Mouse (Mus musculus): ENCODE results near the gene Nup214. TPM values are rescaled to one million over a fixed set of nuclear protein-coding genes. Genes with fewer than 3 reads are reported as not detected.

Gene Nup214
- polyA plus RNA-seq, 2 experiments = 41.3 to 65.2 TPM

GRCm38 (mm10) chr2:31996060-31996459, 21.8 kb downstream of the Nup214 start:
- ATAC-seq (ENCODE audit: low FRiP score, low read depth) (no peak), DNase-seq (ENCODE audit: low spot score) (no peak)
- peaks cover 96% of the 10 kb centered on the region for H3K36me3 ChIP-seq (ENCODE audit: control insufficient read depth, insufficient read depth, low read length)
- H3K4me3 ChIP-seq (replicated peaks; ENCODE audit: low read length) = no peak overlapping the region
- no peaks in the 10 kb centered on the region for H3K27me3 ChIP-seq (ENCODE audit: control insufficient read depth, insufficient read depth, low read length)
- 95% methylated on average over 13 of the region's 13 CpGs for WGBS
- no peaks in the 10 kb centered on the region for H3K9me3 ChIP-seq (ENCODE audit: control insufficient read depth, low read length)
- H3K27ac ChIP-seq (replicated peaks; ENCODE audit: low read depth, low read length) = no peak overlapping the region
- TF ChIP-seq POLR2A (IDR thresholded peaks at IDR 0.05; ENCODE audit: borderline replicate concordance, extremely low read depth, insufficient read depth, insufficient read length) = no peak
- H3K4me1 ChIP-seq (ENCODE audit: control insufficient read depth, insufficient read depth, low read length) = no peaks in the 10 kb centered on the region
- H3K9ac ChIP-seq (ENCODE audit: low read depth, low read length, severe bottlenecking) = no peak overlapping the region
- H3K4me2 ChIP-seq (replicated peaks; ENCODE audit: low read depth, low read length, severe bottlenecking) = no peak overlapping the region

GRCm38 (mm10) chr2:31997539-31997938, 23.3 kb downstream of the Nup214 start:
- H3K9ac ChIP-seq (ENCODE audit: low read depth, low read length, severe bottlenecking) = no peak overlapping the region
- no peak overlapping the region for H3K4me3 ChIP-seq (replicated peaks; ENCODE audit: low read length)
- no peak overlapping the region for H3K4me2 ChIP-seq (replicated peaks; ENCODE audit: low read depth, low read length, severe bottlenecking)
- H3K4me1 ChIP-seq (ENCODE audit: control insufficient read depth, insufficient read depth, low read length) = no peaks in the 10 kb centered on the region
- ATAC-seq (ENCODE audit: low FRiP score, low read depth) = no peak
- H3K9me3 ChIP-seq (ENCODE audit: control insufficient read depth, low read length) = no peaks in the 10 kb centered on the region
- no peak for TF ChIP-seq POLR2A (IDR thresholded peaks at IDR 0.05; ENCODE audit: borderline replicate concordance, extremely low read depth, insufficient read depth, insufficient read length)
- DNase-seq (ENCODE audit: low spot score) = no peak
- H3K27ac ChIP-seq (replicated peaks; ENCODE audit: low read depth, low read length) = no peak overlapping the region
- WGBS = 94% methylated on average over 5 of the region's 5 CpGs
- H3K36me3 ChIP-seq (ENCODE audit: control insufficient read depth, insufficient read depth, low read length) = peaks cover 89% of the 10 kb centered on the region
- no peaks in the 10 kb centered on the region for H3K27me3 ChIP-seq (ENCODE audit: control insufficient read depth, insufficient read depth, low read length)

- H3K4me3 ChIP-seq (replicated peaks; ENCODE audit: low read length) = no peak overlapping the region
- no peak overlapping the region for H3K4me2 ChIP-seq (replicated peaks; ENCODE audit: low read depth, low read length, severe bottlenecking)
- 66% methylated on average over 2 of the region's 2 CpGs for WGBS
- no peaks in the 10 kb centered on the region for H3K9me3 ChIP-seq (ENCODE audit: control insufficient read depth, low read length)
- DNase-seq (ENCODE audit: low spot score) = no peak
- no peaks in the 10 kb centered on the region for H3K4me1 ChIP-seq (ENCODE audit: control insufficient read depth, insufficient read depth, low read length)
- H3K36me3 ChIP-seq (ENCODE audit: control insufficient read depth, insufficient read depth, low read length) = peaks cover 89% of the 10 kb centered on the region
- no peaks in the 10 kb centered on the region for H3K27me3 ChIP-seq (ENCODE audit: control insufficient read depth, insufficient read depth, low read length)
- no peak for ATAC-seq (ENCODE audit: low FRiP score, low read depth)
- TF ChIP-seq POLR2A (IDR thresholded peaks at IDR 0.05; ENCODE audit: borderline replicate concordance, extremely low read depth, insufficient read depth, insufficient read length) = no peak
- no peak overlapping the region for H3K27ac ChIP-seq (replicated peaks; ENCODE audit: low read depth, low read length)
- H3K9ac ChIP-seq (ENCODE audit: low read depth, low read length, severe bottlenecking) = no peak overlapping the region
Measured at GRCm38 (mm10) chr2:31998443-31998842, 24.2 kb downstream of the Nup214 start.

GRCm38 (mm10) chr2:32008311-32008710, 34.1 kb downstream of the Nup214 start:
- Histone ChIP-seq H3K9ac (ENCODE audit: low read depth, low read length, severe bottlenecking) (no peak overlapping the region), H3K4me2 (replicated peaks; ENCODE audit: low read depth, low read length, severe bottlenecking) (no peak overlapping the region), H3K27me3 (ENCODE audit: control insufficient read depth, insufficient read depth, low read length) (no peaks in the 10 kb centered on the region), H3K27ac (replicated peaks; ENCODE audit: low read depth, low read length) (no peak overlapping the region), H3K9me3 (ENCODE audit: control insufficient read depth, low read length) (no peaks in the 10 kb centered on the region), H3K4me3 (replicated peaks; ENCODE audit: low read length) (no peak overlapping the region), H3K4me1 (ENCODE audit: control insufficient read depth, insufficient read depth, low read length) (no peaks in the 10 kb centered on the region), H3K36me3 (ENCODE audit: control insufficient read depth, insufficient read depth, low read length) (peaks cover 84% of the 10 kb centered on the region)
- no peak for ATAC-seq (ENCODE audit: low FRiP score, low read depth)
- no peak for DNase-seq (ENCODE audit: low spot score)
- TF ChIP-seq POLR2A (IDR thresholded peaks at IDR 0.05; ENCODE audit: borderline replicate concordance, extremely low read depth, insufficient read depth, insufficient read length) = no peak
- WGBS = 96% methylated on average over 2 of the region's 2 CpGs

- ATAC-seq (ENCODE audit: low FRiP score, low read depth) (no peak), DNase-seq (ENCODE audit: low spot score) (no peak)
- no peak for TF ChIP-seq POLR2A (IDR thresholded peaks at IDR 0.05; ENCODE audit: borderline replicate concordance, extremely low read depth, insufficient read depth, insufficient read length)
- H3K9ac ChIP-seq (ENCODE audit: low read depth, low read length, severe bottlenecking) = no peak overlapping the region
- 89% methylated on average over 11 of the region's 11 CpGs for WGBS
- H3K27me3 ChIP-seq (ENCODE audit: control insufficient read depth, insufficient read depth, low read length) = no peaks in the 10 kb centered on the region
- H3K4me3 ChIP-seq (replicated peaks; ENCODE audit: low read length) = no peak overlapping the region
- H3K4me2 ChIP-seq (replicated peaks; ENCODE audit: low read depth, low read length, severe bottlenecking) = no peak overlapping the region
- no peaks in the 10 kb centered on the region for H3K9me3 ChIP-seq (ENCODE audit: control insufficient read depth, low read length)
- peaks cover 85% of the 10 kb centered on the region for H3K36me3 ChIP-seq (ENCODE audit: control insufficient read depth, insufficient read depth, low read length)
- H3K4me1 ChIP-seq (ENCODE audit: control insufficient read depth, insufficient read depth, low read length) = no peaks in the 10 kb centered on the region
- no peak overlapping the region for H3K27ac ChIP-seq (replicated peaks; ENCODE audit: low read depth, low read length)
Measured at GRCm38 (mm10) chr2:32008716-32009115, 34.5 kb downstream of the Nup214 start.

GRCm38 (mm10) chr2:32019704-32020103, 45.5 kb downstream of the Nup214 start:
- Histone ChIP-seq H3K4me3 (replicated peaks; ENCODE audit: low read length) (no peak overlapping the region), H3K9me3 (ENCODE audit: control insufficient read depth, low read length) (no peaks in the 10 kb centered on the region), H3K36me3 (ENCODE audit: control insufficient read depth, insufficient read depth, low read length) (peaks cover 92% of the 10 kb centered on the region), H3K27ac (replicated peaks; ENCODE audit: low read depth, low read length) (no peak overlapping the region), H3K4me2 (replicated peaks; ENCODE audit: low read depth, low read length, severe bottlenecking) (no peak overlapping the region), H3K27me3 (ENCODE audit: control insufficient read depth, insufficient read depth, low read length) (no peaks in the 10 kb centered on the region), H3K9ac (ENCODE audit: low read depth, low read length, severe bottlenecking) (no peak overlapping the region), H3K4me1 (ENCODE audit: control insufficient read depth, insufficient read depth, low read length) (no peaks in the 10 kb centered on the region)
- WGBS = 84% methylated on average over 4 of the region's 4 CpGs
- TF ChIP-seq POLR2A (IDR thresholded peaks at IDR 0.05; ENCODE audit: borderline replicate concordance, extremely low read depth, insufficient read depth, insufficient read length) = no peak
- ATAC-seq (ENCODE audit: low FRiP score, low read depth) = no peak
- DNase-seq (ENCODE audit: low spot score) = no peak
